Mouse (Mus musculus): ENCODE measurements at regions not wholly inside any gene's neighbourhood (a gene's known extent, or its start where the extent isn't known, plus 50 kb on each side); places are given as distances from the start of the nearest gene placed in this dataset.

DNA sequence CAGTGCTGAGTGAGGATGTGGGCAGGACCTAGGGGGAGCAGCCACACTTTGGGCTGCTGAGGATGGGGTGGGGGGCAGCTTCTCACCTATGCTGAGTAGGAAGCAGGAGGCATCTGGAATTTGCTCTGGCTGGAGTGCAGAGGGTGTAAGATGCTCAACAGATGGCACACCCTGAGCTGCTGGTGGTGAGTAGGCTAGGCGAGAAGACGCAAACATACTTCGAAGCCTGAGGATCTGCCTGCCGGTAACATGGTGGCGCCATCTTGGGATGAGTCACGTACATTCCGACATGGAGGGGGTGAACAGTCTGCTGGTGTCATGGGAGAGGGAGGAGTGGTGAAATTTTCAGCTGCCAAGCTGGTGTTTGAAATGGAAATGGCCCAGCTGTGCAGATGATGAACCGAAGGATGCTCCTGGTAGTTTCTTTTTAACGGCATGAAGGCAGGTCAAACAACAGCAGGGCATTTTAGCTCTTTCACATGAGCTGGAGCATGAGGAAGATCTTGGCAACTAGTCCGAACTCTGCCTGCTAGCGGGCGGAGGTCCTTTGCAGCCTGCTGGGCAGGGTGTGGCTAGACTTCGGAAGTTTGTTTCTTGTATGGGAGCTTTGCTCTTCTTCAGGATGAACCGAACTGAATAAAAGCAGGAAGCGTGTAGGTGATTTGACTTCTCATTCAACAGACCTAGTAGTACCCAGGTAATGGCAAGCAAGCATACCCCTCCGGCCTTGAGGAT, 72.2 kb downstream of the Ackr3 start:
- TF ChIP-seq CTCF (IDR thresholded peaks at IDR 0.05; ENCODE audit: borderline replicate concordance, control insufficient read depth, extremely low read depth, insufficient read depth, low read length, poor library complexity) (no peak), POLR2A (IDR thresholded peaks at IDR 0.05; ENCODE audit: control insufficient read depth, extremely low read depth, insufficient read depth, low read length, poor library complexity) (no peak)
